Mouse (Mus musculus) hematopoietic stem cell, adult 5-6 weeks (primary cell): ENCODE measurements around the gene Adap2. TPM values are rescaled to one million over a fixed set of nuclear protein-coding genes. Genes with fewer than 3 reads are reported as not detected.
"Not testable (repeated sequence)": the region's sequence is repeated elsewhere in the genome, so short reads cannot be mapped to it uniquely, and the experiment has no call there.

Experiments
- ATAC-seq, 2 experiments: fragments of 125-278 bp in 1 of 2; replicated peaks in 1 of 2; 2 replicates each; pipeline ENCODE4 v1.8.0; 2016 to 2017; ENCODE audit warnings: inconsistent platforms in 2 of 2, mild to moderate bottlenecking in 2 of 2, moderate number of reproducible peaks in 2 of 2, low read depth in 1 of 2, moderate TSS enrichment in 1 of 2; ENCODE audit not compliant: low FRiP score in 2 of 2, poor library complexity in 2 of 2, severe bottlenecking in 2 of 2, insufficient read depth in 1 of 2, low TSS enrichment in 1 of 2
- total RNA-seq: library from RNA; stranded (forward); fragments of 172-1452, 232-1000 nt; gene quantifications from 2 replicates; pipeline ENCODE4 v1.2.3, GENCODE M21; 2017

Adap2 gene
- 0.50 TPM in 1 of 2 replicates, not detected in the other for total RNA-seq

DNA sequence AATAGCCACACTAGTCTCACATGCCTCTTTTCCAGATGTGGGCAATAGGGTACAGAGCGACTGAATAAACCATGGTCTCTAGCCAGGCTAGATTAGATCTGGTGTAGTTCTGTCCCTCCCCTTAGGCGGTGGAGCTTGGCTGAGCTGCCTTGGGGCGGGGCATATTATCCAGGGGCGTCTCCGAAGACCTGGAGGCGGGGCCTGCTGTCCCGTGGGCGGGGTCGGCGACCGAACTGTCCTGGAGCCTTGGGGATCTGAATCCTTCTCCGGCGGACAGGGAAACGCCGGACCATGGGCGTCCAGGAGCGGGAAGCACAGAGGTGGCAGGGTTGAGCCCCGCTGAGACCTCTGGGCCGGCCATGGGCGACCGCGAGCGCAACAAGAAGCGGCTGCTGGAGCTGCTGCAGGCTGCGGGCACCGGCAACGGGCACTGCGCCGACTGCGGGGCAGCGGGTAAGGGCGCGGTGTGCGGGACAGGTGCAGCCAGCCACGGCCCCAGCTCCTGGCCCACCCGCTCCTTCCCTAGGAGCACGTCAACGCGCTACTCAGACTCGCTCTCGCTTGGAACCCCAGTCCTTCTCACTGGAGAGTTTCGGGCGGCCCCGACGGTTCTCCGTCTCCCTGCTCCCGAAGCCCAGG lies at the start of gene Adap2:
Gene Adap2 (plus strand): TSS at position 249 of the 639 bp plus-strand sequence.
- peak; percentile 93 to 96 for ATAC-seq

DNA sequence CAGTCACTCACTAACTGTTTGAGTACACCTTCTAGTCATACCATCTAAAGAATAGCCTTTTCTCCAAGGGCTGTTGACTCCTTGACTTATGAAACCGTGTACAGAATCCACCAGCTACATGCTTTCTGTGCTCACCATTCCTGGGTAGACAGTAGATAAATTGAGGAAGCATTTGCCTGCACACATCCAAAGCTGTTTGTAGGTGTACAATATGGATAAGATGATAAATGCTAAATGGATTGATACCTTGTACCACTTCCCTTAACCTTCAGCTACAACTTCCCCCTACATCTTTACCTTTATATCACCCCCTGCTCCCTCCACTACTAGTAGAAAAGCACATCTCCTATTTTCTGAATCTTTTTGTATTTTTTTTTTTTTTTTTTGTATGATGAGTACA lies 49.5 kb upstream of the Adap2 start:
- no peak for ATAC-seq

DNA sequence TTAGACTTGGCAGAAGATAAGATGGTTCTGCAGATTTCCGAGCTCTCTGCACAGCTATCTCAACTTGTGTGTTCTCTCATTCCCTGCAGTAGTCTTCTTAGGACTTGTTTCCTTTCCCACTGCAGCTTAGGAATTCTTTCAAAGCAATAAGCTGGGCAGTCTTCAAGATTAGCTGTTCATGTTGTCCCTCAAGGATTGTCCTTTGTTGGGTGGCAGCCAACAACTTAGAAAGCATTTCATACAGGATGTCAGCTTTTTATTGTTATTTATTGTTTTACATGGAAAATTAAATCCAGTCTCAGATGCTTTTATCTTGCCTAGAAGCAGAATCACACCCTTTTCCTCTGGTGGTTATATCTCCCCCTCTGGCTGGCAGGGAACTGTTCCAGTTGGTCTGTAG lies 37.5 kb upstream of the Adap2 start:
- ATAC-seq, result no peak

DNA sequence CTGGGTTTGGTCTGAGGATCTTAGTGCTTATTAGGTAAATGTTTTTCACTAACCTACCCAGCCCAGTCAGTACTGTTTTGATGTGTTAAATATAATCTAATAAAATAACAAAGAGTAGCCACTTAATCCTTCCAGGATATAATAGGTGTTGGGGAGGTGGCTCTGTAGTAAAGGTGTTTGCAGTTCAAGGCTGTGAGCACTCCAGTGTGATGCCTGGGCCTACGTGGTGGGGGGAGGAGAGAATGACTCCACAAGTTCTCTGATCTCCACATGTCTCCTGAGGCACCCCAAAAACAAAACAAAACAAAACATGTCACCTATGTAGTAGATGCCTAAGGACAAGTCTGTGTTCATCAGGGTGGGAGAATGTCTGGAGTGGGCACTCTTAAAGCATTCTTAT lies 21.9 kb upstream of the Adap2 start:
- no peak for ATAC-seq

DNA sequence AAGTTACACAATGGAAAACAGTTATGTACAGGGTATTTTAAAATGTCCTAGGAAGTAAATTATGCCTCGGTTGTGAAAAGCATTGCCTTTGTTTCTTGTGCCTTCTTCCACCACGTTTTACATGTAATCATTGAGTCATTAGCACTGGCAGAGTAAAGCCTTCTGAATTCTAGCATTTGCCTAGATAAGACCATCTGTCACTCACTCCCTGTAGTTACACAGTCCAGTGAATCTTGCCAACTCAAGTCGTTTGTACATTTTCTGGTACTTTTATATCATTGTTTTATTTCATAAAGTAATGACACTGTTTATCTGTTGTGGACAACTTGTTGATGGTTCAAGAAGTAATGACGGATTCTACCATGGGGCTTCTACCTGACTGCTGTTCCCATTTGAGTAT lies 19.2 kb upstream of the Adap2 start:
- ATAC-seq, result no peak

DNA sequence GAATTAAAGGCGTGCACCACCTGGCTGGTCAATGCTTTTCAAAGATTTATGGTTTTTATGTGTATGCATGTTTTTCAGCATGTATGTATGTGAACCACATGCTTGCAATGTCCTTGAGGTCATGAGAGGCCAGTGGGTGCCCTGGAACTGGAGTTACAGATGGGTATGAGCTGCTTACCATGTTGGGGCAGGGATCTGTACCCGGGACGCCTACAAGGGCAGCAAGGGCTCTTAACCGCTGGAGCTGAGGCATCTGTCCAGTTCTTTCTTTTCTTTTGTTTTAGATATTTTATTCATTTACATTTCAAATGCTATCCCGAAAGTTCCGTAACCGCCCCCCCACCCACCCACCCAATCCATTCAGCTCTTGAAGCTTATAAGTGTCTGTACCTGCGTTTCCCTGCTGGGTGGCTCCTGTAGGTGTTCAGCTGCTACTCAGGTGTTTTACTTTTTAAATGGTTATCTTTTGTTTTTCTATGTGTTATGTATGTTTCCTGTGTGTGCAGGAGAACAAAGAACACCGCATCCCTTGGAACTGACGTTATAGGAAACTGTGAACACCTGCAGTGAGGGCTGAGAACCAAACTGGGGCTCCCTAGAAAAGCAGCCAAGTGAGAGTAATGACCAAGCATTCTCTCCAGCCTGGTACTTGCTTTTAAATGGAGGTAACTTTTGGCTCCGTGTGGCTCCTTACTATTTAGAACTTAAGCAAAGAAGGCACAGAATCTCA lies 17.8 kb upstream of the Adap2 start:
- no peak for ATAC-seq

DNA sequence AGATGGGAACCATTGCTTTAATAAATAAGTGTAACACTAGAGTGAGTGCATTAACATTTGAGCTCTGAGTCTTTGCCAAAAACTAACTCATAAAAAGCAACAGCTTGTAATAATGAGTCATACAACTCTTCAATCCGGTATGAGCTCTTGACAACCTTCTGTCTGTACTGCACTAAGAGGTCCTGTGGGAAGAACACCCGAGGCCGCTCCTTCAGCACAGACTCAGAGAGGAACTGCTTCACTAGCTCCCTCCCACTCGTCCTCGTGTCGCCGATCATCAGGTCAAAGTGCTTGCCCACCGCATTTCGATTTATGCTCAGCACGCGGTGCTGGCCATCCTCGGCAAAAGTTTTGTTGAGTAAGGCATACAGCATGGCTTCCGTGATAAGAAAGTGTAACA lies 17.1 kb upstream of the Adap2 start:
- no peak for ATAC-seq

DNA sequence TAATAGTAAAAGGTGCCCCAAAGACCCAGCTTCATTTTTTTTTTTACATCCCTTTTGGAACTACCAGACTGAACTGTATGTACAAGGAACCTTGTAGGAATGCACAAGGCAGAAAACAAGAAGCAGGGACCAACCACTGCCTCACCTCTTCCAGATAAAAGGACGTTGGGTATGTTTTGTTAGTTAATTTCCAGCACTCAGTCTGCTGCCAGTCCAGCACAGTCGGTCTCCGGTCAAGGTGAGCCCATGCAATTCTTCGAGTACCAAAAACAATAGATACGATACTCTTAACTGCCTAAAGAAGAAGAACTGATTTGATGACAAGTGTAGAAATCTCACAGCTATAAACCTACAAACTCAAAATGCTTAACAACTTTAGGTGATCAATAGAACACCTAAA lies 16.1 kb upstream of the Adap2 start:
- ATAC-seq, result no peak

DNA sequence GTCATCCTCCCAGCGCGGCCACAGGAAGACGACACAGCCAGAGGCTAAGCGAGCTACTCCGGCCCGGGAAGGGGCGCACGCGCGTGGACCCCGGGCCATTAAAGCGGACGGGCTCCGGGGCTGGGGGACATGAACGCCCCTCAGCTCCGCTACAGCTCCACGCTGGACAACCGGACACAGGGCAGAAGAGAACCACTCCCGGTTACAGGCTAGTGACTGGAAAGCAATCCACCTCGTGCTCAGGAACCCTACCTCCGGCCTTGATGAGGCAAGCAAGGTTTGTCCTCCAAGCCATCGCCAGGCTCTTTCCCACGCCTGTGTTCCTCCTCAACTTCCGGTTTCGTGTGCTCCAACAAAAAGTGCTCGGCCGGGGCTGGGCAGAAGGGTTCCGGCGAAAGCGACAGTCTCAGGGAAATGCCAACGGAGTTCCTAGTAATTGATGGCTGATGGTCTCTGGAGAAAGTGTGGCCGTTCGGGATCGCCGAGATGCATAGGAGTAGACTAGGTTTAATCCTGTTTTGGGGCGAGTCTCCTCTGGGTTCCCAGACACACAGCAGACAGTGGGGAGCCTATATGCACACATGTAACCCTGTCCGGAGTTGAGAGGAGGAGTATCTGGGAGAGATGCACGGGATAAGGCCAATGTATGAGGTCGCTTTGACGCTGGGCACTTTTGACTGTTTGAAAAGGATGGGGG lies 11.9 kb upstream of the Adap2 start, which contains the start of gene Tefm:
Gene Tefm (minus strand): TSS at position 351 of the 697 bp plus-strand sequence.
- peak; percentile 65 to 79 for ATAC-seq

DNA sequence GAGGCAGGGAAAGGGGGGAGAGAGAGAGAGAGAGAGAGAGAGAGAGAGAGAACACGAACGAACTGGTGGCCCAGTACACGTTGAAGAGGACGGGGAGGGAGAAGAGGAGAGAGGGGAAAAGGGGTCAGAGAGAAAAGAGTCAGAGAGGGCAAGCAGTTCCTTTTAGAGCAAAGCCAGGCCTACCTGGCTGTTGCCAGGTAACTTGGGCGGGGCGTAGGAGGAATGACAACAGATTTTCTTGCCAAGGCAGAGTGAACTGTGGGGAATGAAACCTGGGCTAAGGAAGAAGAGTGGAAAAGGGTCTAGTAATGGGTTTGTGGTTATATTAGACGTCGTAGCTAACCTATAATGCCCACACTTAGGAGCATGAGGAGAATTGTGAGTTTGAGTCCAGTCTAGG lies 11.0 kb upstream of the Adap2 start:
- no peak for ATAC-seq

DNA sequence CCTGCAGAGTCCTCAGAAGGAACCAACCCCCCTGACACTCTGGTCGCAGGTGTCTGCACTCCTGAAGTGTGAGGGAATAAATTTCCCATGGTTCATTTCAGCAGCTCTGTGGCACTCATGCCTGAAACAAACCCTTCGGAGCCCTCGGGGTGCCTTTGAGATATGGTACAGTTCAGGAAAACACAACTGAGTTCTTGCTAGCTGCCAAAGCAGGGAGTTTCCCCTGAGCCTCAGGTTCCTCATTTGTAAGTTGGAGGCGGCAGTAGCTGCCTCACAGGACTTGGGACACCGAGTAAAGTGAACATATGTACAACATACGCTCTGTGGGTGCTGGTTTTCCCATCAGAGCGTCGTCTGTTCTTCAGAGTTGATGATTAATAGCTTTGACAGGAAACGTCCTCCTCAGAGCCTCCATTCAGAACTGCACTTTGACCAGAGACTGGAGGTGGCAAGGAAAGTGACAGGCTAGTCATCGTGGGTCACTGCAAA lies 8.1 kb upstream of the Adap2 start:
- peak; percentile 84 to 89 for ATAC-seq

DNA sequence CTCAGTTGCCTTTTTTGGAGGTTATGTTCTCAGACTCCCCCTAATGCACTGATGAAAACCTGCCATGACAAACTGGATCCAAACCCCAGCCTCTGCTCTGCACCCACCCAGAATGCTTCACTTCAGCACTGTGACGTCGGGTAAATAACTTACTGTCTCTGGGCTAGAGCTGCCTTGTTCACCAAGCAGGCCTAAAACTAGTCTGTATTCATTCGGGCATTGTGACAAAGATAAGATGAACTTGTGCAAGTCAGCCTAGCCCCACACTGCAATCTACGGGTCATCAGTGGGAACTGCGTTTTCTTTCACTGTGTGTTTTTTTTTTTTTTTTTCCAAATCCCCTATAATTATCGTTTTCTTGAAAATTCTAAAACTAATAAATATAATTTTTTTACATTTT lies 6.2 kb upstream of the Adap2 start:
- no peak for ATAC-seq

DNA sequence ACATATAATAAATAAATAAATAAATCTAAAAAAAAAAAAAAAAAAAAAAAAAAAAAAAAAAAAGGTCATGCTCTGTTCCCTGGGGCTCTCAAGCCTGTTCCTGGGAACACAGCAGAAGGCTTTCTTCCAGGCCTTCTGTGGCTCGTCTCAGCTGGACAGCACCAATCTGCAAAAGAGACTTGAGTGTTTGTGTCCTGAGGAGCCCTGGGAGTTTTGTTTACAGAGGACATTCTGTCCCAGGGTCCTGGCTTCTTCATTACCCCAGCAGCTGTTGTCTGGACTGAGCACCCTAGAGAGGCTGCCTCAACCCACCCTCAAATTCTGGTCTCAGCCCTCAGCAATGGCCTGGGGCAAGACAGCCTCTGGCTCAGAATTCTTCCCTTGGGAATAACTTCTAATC lies 5.6 kb upstream of the Adap2 start:
- ATAC-seq, result no peak

DNA sequence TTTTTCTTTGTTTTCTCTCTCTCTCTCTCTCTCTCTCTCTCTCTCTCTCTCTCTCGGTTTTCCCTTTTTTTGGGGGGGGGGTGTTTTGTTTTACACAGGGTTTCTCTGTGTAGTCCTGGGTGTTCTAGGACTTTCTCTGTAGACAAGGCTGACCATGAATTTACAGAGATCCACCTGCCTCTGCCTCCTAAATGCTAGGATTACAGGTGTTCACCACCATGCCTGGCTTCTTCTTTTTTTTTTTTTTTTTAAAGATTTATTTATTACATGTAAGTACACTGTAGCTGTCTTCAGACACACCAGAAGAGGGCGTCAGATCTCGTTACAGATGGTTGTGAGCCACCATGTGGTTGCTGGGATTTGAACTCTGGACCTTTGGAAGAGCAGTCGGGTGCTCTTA lies 4.9 kb upstream of the Adap2 start:
- ATAC-seq, result not testable (repeated sequence)

DNA sequence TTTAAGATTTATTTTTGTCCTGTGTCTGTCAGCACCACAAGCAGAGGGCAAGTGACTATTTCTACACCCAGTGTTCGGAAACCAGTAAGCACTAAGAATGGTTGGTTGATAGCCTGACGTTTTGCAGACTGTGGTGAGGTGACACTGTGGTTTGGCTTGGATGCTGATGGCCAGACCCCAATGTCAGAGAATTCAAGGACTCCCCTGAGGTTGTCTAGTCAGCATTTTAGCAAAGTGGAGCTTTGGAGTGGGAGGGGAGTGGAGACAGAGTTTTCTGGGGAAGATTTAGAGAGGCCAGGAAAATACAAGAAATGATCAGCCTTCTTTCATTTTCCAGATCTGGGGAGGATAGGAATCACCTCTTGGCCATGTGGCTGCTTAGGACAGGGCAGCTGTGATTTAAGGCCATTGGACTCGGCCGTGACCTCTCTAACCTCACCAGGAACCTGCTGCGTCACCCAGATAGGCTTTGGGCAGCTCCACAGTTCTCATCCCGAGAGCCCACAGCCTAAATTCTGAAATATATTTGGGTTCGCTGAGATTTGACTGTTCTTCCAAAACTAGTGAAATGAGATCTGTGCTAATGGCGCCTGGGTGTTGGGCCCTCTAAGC lies 4.4 kb upstream of the Adap2 start:
- no peak for ATAC-seq

DNA sequence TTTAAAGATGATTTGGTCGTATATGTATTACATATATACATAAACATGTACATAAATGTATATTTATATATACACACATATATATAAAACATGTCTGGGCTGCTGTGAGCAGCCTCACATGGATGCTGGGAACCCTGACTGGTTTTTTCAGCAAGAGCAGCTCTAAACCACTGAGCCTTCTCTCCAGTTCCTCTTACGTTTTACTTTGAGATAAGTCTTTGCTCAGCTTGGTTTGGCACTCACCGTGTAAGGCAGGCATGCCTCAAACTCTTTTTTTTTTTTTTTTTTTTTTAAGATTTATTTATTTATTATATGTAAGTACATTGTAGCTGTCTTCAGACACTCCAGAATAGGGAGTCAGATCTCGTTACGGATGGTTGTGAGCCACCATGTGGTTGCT lies 3.3 kb upstream of the Adap2 start:
- no peak for ATAC-seq

DNA sequence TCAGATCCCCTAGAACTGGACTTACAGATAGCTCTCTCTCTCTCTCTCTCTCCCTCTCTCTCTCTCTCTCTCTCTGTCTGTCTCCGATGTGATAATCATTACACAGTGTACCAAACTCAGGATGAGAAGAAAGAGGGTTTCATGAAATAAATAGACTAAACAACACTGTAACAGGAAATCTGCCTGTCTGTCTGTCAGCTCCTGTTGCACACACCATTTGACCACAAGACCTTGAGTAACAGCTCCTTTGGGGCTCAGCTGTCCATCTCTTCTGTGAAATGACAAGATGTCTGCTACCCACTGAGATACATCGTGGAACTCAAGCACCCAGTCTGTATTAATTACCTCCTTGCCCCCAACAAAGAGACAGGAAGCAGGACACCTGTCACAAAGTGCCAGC lies 2.4 kb upstream of the Adap2 start:
- ATAC-seq, result no peak

DNA sequence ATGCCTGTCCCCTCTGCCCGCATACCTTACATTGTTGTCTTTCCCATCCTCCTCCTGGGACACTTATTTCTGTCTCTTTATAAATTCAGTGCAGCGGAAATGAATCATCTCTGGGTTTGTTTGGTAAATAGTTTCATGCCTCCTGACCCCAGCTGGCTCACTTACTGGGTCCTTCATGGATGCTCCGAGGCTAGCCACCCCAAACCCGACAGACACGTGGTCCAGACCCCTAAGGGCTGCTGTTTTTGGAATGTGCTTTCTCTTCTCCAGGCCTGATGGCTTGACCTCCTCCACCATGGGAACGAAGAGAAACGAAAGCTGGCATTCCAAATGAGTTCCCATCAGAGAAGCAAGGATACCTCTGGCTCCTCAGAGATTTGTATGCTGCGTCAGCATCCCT lies 1.5 kb upstream of the Adap2 start:
- ATAC-seq, result no peak
